Mouse (Mus musculus): ENCODE data around the gene Zfp810. TPM values are rescaled to one million over a fixed set of nuclear protein-coding genes. Genes with fewer than 3 reads are reported as not detected.

Gene Zfp810
- 0.79 and 0.99 TPM in 2 replicates for polyA plus RNA-seq (2012; rRNA removed)

GRCm38 (mm10) chr9:22307156-22307919 is at the start of gene Zfp810:
Gene Zfp810 (minus strand): TSS chr9:22307648.

GRCm38 (mm10) chr9:22259184-22260091 is 48.0 kb downstream of the Zfp810 start, which contains the start of gene Zfp599:
Gene Zfp599 (minus strand): TSS chr9:22259895.

Other genes with a start within 250 kb of the Zfp810 start
- not detected in 2 replicates for gene Gm49318, start 236.4 kb downstream of the Zfp810 start, polyA plus RNA-seq (2012; rRNA removed)
- 7.2 and 7.4 TPM in 2 replicates for gene Zfp653, start 236.3 kb downstream of the Zfp810 start, polyA plus RNA-seq (2012; rRNA removed)
- gene Ecsit, start 222.2 kb downstream of the Zfp810 start, polyA plus RNA-seq (2012; rRNA removed): 28.0 and 28.9 TPM in 2 replicates
- 574 and 943 TPM in 2 replicates for gene Cnn1, start 208.4 kb downstream of the Zfp810 start, polyA plus RNA-seq (2012; rRNA removed)
- gene Elof1, start 190.5 kb downstream of the Zfp810 start, polyA plus RNA-seq (2012; rRNA removed): 106 and 132 TPM in 2 replicates
- 54.2 and 73.9 TPM in 2 replicates for gene Acp5, start 171.9 kb downstream of the Zfp810 start, polyA plus RNA-seq (2012; rRNA removed)
- 42.9 and 45.4 TPM in 2 replicates for gene Pigyl, start 150.8 kb downstream of the Zfp810 start, polyA plus RNA-seq (2012; rRNA removed)
- gene Zfp872, start 119.6 kb downstream of the Zfp810 start, polyA plus RNA-seq (2012; rRNA removed): not detected in 2 replicates
- gene Zfp809, start 81.9 kb downstream of the Zfp810 start, polyA plus RNA-seq (2012; rRNA removed): 1.3 and 6.8 TPM in 2 replicates
- gene Zfp599, start 47.8 kb downstream of the Zfp810 start, polyA plus RNA-seq (2012; rRNA removed): 0.02 TPM in 1 of 2 replicates, not detected in the other
- 0.48 and 0.85 TPM in 2 replicates for gene Anln, start 81.5 kb upstream of the Zfp810 start, polyA plus RNA-seq (2012; rRNA removed)
- gene 9530077C05Rik, start 103.9 kb upstream of the Zfp810 start, polyA plus RNA-seq (2012; rRNA removed): 0.23 and 0.39 TPM in 2 replicates
- gene Gm17545, start 146.6 kb upstream of the Zfp810 start, polyA plus RNA-seq (2012; rRNA removed): not detected in 2 replicates
- gene Rp9, start 162.1 kb upstream of the Zfp810 start, polyA plus RNA-seq (2012; rRNA removed): 45.3 and 114 TPM in 2 replicates
- gene Bbs9, start 168.1 kb upstream of the Zfp810 start, polyA plus RNA-seq (2012; rRNA removed): 3.1 and 3.5 TPM in 2 replicates